Mouse (Mus musculus): ENCODE results near the gene Rreb1. TPM values are rescaled to one million over a fixed set of nuclear protein-coding genes. Genes with fewer than 3 reads are reported as not detected.
A peak's percentile ranks its signal among the peaks of the same experiment; 100 is the strongest.

Gene Rreb1
- polyA plus RNA-seq, 1 experiment from 2014 or later, result 10.0 TPM

DNA sequence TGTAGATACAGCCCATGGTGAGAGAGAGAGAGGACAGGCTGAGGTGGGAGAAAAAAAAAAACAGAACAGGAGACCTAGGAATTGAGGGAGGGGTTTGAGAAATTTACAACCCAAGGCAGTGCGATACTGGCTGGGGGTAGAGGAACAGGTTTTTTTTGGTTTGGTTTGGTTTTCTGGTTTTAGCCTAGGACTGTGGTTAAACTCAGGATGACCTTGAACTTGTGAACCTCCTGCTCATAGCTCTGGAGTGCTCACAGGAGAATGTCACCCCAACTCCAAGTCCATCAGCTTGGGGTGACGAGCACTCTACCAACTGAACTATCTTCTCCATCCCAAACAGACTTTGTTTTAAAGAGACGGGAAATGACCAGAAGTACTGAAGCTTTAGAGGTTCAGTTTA lies 165.3 kb downstream of the Rreb1 start:
- WGBS, result 79% methylated on average over 3 of the region's 3 CpGs
- no peak for TF ChIP-seq EP300 (IDR thresholded peaks at IDR 0.05)
- no peak for TF ChIP-seq CTCF (IDR thresholded peaks at IDR 0.05)

DNA sequence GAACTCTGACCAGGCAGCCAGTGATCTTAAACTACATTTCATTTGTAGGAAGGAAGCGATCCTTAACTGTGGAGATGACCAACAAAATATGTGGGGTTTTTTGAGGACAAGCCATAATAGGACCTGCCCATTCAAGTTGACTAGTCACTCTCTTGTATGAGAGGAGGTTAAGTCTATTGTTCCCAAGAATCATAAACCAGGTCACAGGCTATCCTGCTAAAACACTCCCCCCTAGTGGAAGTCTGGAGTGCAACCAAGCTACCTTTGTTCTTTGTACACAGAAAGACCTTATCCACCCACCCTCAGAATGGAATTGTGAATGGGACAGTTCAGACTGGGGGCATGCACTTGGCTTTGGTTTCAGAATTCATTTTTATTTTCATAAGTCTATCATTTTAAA lies 166.1 kb downstream of the Rreb1 start:
- peak; percentile 29; the same call in 1 of the 2 replicates for ATAC-seq

More for the DNA sequence above, 165.3 kb downstream of the Rreb1 start:
- DNase-seq (ENCODE audit: low spot score) (no peak), ATAC-seq (no peak)
- peaks cover 11% of the 10 kb centered on the region; the same call in 1 of the 2 replicates for H3K36me3 ChIP-seq (ENCODE audit: insufficient read depth, low read length)
- H3K9me3 ChIP-seq (ENCODE audit: low read length), result no peaks in the 10 kb centered on the region
- H3K27me3 ChIP-seq (replicated peaks; ENCODE audit: insufficient read depth, low read length), result no peaks in the 10 kb centered on the region
- H3K4me2 ChIP-seq (replicated peaks; ENCODE audit: low read depth, low read length), result no peak overlapping the region
- no peaks in the 10 kb centered on the region for H3K4me1 ChIP-seq (ENCODE audit: insufficient read depth, low read depth, low read length)
- H3K4me3 ChIP-seq (ENCODE audit: low read depth, low read length), result no peak overlapping the region
- H3K9ac ChIP-seq (replicated peaks; ENCODE audit: low read depth), result no peak overlapping the region
- H3K27ac ChIP-seq (ENCODE audit: low read length), result no peak overlapping the region

DNA sequence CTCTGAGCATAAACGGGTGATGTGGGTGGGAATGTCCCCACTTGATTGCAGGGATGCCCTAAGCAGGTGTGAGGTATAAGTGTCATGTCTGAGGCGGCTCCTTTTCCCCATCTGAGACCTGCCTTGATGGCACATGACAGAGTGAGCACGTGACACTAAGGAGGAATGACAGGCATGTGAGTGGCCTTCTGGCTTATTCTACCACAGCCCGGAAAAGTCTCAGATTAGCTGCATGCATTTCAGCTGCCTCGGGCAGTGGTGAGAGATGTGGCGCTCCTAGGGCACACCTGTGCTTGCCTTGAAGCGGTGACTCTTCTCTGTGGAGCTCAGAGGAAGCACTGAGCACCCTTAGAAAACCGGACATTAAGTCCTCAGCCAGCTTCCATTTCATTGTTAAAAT lies 167.2 kb downstream of the Rreb1 start:
- 68% methylated on average over 8 of the region's 8 CpGs for WGBS
- H3K27me3 ChIP-seq (replicated peaks; ENCODE audit: insufficient read depth, low read length), result no peaks in the 10 kb centered on the region
- ATAC-seq, result no peak

More for the DNA sequence above, 166.1 kb downstream of the Rreb1 start:
- Histone ChIP-seq H3K27me3 (replicated peaks; ENCODE audit: insufficient read depth, low read length) (no peaks in the 10 kb centered on the region), H3K36me3 (ENCODE audit: insufficient read depth, low read length) (peaks cover 17% of the 10 kb centered on the region), H3K9ac (replicated peaks; ENCODE audit: low read depth) (no peak overlapping the region), H3K4me1 (ENCODE audit: insufficient read depth, low read depth, low read length) (no peaks in the 10 kb centered on the region), H3K9me3 (ENCODE audit: low read length) (no peaks in the 10 kb centered on the region), H3K27ac (ENCODE audit: low read length) (no peak overlapping the region), H3K4me2 (replicated peaks; ENCODE audit: low read depth, low read length) (no peak overlapping the region), H3K4me3 (ENCODE audit: low read depth, low read length) (no peak overlapping the region)
- TF ChIP-seq EP300 (IDR thresholded peaks at IDR 0.05) (no peak; the same call in 1 of the 2 replicates), CTCF (IDR thresholded peaks at IDR 0.05) (peak; percentile 77)
- DNase-seq (ENCODE audit: low spot score), result peak; percentile 77
- 61% methylated on average over 1 of the region's 1 CpGs for WGBS

DNA sequence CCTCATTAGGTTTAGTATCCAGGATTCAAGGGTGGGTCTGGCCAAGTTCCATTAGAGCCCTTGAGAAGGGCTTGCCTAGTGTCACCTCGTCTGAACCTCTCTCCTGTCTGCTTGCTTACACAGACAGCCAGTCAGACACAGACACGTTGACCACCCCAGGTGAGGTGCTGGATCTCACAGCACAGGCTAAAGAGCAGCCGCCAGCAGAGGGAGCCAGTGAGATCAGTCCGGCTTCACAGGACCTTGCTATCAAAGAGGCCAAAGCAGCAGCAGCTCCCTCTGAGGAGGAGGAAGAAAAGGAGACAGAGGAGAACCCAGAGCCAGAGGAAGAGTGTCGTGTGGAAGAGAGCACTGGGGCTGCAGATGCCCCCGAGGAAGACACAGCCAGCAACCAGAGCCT lies 168.5 kb downstream of the Rreb1 start:
- H3K4me1 ChIP-seq (ENCODE audit: insufficient read depth, low read depth, low read length), result no peaks in the 10 kb centered on the region
- H3K4me3 ChIP-seq (ENCODE audit: low read depth, low read length), result no peak overlapping the region
- H3K4me2 ChIP-seq (replicated peaks; ENCODE audit: low read depth, low read length), result no peak overlapping the region
- H3K36me3 ChIP-seq (ENCODE audit: insufficient read depth, low read length), result peaks cover 34% of the 10 kb centered on the region
- WGBS, result 19% methylated on average over 6 of the region's 6 CpGs
- no peak overlapping the region for H3K9ac ChIP-seq (replicated peaks; ENCODE audit: low read depth)
- no peaks in the 10 kb centered on the region for H3K27me3 ChIP-seq (replicated peaks; ENCODE audit: insufficient read depth, low read length)
- no peaks in the 10 kb centered on the region for H3K9me3 ChIP-seq (ENCODE audit: low read length)
- no peak for TF ChIP-seq EP300 (IDR thresholded peaks at IDR 0.05)
- TF ChIP-seq CTCF (IDR thresholded peaks at IDR 0.05), result peak; percentile 92
- peak; percentile 66 for ATAC-seq
- DNase-seq (ENCODE audit: low spot score), result peak; percentile 69
- 0 out of 2 replicates have a peak overlapping the region, but pooled peaks have one; percentile 38 for H3K27ac ChIP-seq (ENCODE audit: low read length)

More for the DNA sequence above, 167.2 kb downstream of the Rreb1 start:
- no peak overlapping the region for H3K27ac ChIP-seq (ENCODE audit: low read length)
- H3K4me2 ChIP-seq (replicated peaks; ENCODE audit: low read depth, low read length), result no peak overlapping the region
- TF ChIP-seq EP300 (IDR thresholded peaks at IDR 0.05) (no peak), CTCF (IDR thresholded peaks at IDR 0.05) (no peak)
- no peak overlapping the region for H3K9ac ChIP-seq (replicated peaks; ENCODE audit: low read depth)
- H3K4me3 ChIP-seq (ENCODE audit: low read depth, low read length), result no peak overlapping the region
- DNase-seq (ENCODE audit: low spot score), result no peak
- H3K36me3 ChIP-seq (ENCODE audit: insufficient read depth, low read length), result peaks cover 28% of the 10 kb centered on the region
- H3K9me3 ChIP-seq (ENCODE audit: low read length), result no peaks in the 10 kb centered on the region
- H3K4me1 ChIP-seq (ENCODE audit: insufficient read depth, low read depth, low read length), result no peaks in the 10 kb centered on the region

DNA sequence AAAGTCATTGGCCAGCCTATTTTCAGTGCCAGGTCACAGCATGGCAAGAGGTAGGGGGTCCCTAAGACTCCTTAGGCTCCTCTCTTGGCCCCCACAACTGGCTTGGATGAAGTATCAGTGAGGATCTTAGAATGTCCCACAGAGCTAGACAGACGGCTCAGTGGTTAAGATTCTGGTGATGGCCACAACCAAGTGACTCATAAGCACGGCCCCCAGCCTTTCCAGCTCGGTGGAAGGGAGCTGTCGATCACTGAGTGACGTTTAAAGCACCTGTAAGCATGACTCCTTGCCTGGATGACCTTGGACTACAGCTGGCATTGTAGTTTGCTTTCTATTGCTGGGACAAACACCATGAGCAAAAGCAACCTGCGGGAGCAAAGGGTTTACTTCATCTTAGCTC lies 174.8 kb downstream of the Rreb1 start:
- H3K27ac ChIP-seq (ENCODE audit: low read length), result no peak overlapping the region
- 84% methylated on average over 6 of the region's 6 CpGs for WGBS
- no peak overlapping the region for H3K9ac ChIP-seq (replicated peaks; ENCODE audit: low read depth)
- TF ChIP-seq EP300 (IDR thresholded peaks at IDR 0.05) (no peak), CTCF (IDR thresholded peaks at IDR 0.05) (no peak)
- H3K27me3 ChIP-seq (replicated peaks; ENCODE audit: insufficient read depth, low read length), result no peaks in the 10 kb centered on the region
- H3K36me3 ChIP-seq (ENCODE audit: insufficient read depth, low read length), result peaks cover 28% of the 10 kb centered on the region
- no peaks in the 10 kb centered on the region for H3K4me1 ChIP-seq (ENCODE audit: insufficient read depth, low read depth, low read length)
- DNase-seq (ENCODE audit: low spot score), result no peak
- H3K4me3 ChIP-seq (ENCODE audit: low read depth, low read length), result no peak overlapping the region
- H3K9me3 ChIP-seq (ENCODE audit: low read length), result no peaks in the 10 kb centered on the region
- H3K4me2 ChIP-seq (replicated peaks; ENCODE audit: low read depth, low read length), result no peak overlapping the region
- no peak for ATAC-seq

DNA sequence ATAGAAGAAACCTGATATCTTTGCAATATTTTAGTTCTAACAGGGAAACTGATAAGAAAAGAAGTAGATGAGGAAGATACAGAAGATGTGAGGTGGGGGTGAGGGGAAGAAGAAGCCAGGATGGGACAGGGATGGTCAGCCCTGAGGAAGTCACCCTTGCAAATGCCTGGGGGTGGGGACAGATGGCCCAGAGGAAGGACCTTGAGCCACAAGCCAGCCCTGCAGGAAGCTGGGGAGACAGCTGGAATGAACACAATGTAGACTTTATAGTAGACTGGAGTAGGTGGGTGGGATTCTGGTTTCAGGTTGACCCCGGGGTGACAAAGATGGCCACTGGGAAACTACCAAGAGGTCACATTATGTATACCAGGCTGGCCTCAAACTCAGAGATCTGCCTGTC lies 176.1 kb downstream of the Rreb1 start:
- WGBS, result 78% methylated on average over 1 of the region's 1 CpGs
- H3K9me3 ChIP-seq (ENCODE audit: low read length), result no peaks in the 10 kb centered on the region
- H3K4me1 ChIP-seq (ENCODE audit: insufficient read depth, low read depth, low read length), result no peaks in the 10 kb centered on the region
- H3K4me3 ChIP-seq (ENCODE audit: low read depth, low read length), result no peak overlapping the region
- no peak for TF ChIP-seq CTCF (IDR thresholded peaks at IDR 0.05)
- no peak for TF ChIP-seq EP300 (IDR thresholded peaks at IDR 0.05)
- ATAC-seq, result no peak
- no peak overlapping the region for H3K9ac ChIP-seq (replicated peaks; ENCODE audit: low read depth)
- no peak for DNase-seq (ENCODE audit: low spot score)
- no peak overlapping the region for H3K27ac ChIP-seq (ENCODE audit: low read length)
- peaks cover 19% of the 10 kb centered on the region for H3K36me3 ChIP-seq (ENCODE audit: insufficient read depth, low read length)
- H3K4me2 ChIP-seq (replicated peaks; ENCODE audit: low read depth, low read length), result no peak overlapping the region
- no peaks in the 10 kb centered on the region for H3K27me3 ChIP-seq (replicated peaks; ENCODE audit: insufficient read depth, low read length)

All from lung, postnatal 0 days (tissue).